Mouse (Mus musculus): ENCODE results near the gene Kcnk5. TPM values are rescaled to one million over a fixed set of nuclear protein-coding genes. Genes with fewer than 3 reads are reported as not detected.

Kcnk5 gene
- polyA plus RNA-seq, 1 experiment from 2014 or later, result 5.1 TPM

DNA sequence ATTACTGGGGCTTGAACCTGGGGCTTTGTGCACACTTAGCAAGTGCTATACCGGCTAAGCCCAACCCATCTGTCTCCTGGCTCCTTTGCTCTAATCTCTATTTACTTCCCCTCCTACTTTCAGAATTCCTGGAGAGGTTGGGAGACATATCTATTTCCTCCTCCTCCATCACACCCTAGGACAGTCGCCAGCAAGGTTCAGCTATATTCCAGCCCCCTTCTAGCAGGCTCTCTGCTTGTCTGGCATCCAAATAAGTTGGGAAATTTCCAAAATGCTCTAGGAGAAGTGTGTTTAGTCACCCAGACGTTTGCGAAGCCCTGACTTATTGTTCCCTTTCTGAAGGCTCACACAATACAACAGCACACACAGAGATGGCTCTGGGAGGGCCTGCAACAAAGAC, 78.4 kb downstream of the Kcnk5 start:
- Histone ChIP-seq H3K4me2 (ENCODE audit: low read depth, low read length) (no peak overlapping the region), H3K36me3 (ENCODE audit: control insufficient read depth, insufficient read depth) (no peaks in the 10 kb centered on the region), H3K4me3 (ENCODE audit: low read depth, low read length) (no peak overlapping the region), H3K4me1 (ENCODE audit: control insufficient read depth, low read depth, low read length) (no peaks in the 10 kb centered on the region), H3K9me3 (replicated peaks; ENCODE audit: control insufficient read depth, low read length) (no peaks in the 10 kb centered on the region), H3K27me3 (ENCODE audit: control insufficient read depth, insufficient read depth, low read depth, low read length) (no peaks in the 10 kb centered on the region), H3K9ac (ENCODE audit: low read depth, low read length) (no peak overlapping the region), H3K27ac (ENCODE audit: low read length) (no peak overlapping the region)
- no peak for ATAC-seq (ENCODE audit: low read depth)
- 47% methylated on average over 4 of the region's 4 CpGs for WGBS (ENCODE audit: insufficient replicate concordance)

DNA sequence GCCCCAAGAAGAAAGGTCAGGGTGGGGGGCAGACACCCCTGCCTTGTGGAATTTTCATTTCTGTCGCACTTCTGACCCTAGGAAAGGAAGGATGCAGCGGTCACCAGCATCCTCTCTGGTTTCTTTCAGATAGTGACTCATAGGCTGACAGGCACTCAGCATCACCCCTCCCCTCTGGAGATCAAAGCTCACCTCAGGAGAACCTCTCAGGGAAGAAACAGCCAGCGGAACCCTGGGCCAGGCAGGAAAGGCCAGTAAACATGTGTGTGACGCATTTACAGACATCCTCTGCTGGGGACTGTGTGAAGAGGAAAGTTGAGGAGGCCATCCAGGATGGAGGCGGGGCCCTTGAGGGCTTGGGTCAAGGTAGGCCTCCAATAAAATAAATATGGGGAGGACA, 83.5 kb downstream of the Kcnk5 start:
- H3K4me3 ChIP-seq (ENCODE audit: low read depth, low read length), result no peak overlapping the region
- no peaks in the 10 kb centered on the region for H3K27me3 ChIP-seq (ENCODE audit: control insufficient read depth, insufficient read depth, low read depth, low read length)
- no peaks in the 10 kb centered on the region for H3K36me3 ChIP-seq (ENCODE audit: control insufficient read depth, insufficient read depth)
- no peaks in the 10 kb centered on the region for H3K4me1 ChIP-seq (ENCODE audit: control insufficient read depth, low read depth, low read length)
- no peak; the same call in 1 of the 2 replicates for ATAC-seq (ENCODE audit: low read depth)
- no peak overlapping the region for H3K27ac ChIP-seq (ENCODE audit: low read length)
- H3K9me3 ChIP-seq (replicated peaks; ENCODE audit: control insufficient read depth, low read length), result no peaks in the 10 kb centered on the region
- no peak overlapping the region for H3K9ac ChIP-seq (ENCODE audit: low read depth, low read length)
- no peak overlapping the region for H3K4me2 ChIP-seq (ENCODE audit: low read depth, low read length)
- WGBS (ENCODE audit: insufficient replicate concordance), result 24% methylated on average over 5 of the region's 5 CpGs

DNA sequence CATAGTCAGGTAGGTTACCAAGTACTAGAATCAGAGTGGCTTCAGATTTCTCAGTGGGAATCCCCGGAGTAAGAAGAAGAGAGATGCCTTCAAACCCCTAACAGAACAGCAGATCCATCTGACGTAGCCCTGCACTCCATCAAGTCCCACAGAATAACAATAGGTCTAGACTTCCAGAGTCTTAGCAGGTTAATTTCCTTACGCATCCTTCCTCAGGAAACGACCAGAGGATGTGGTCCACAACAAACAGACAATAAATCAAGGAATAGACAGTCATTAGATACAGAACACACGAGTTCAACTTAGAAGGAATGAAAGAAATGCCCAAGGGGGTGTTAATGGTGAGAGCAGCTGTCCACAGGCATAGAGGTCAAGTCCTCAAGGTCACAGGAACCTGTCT, 86.7 kb downstream of the Kcnk5 start:
- no peak overlapping the region for H3K4me3 ChIP-seq (ENCODE audit: low read depth, low read length)
- H3K36me3 ChIP-seq (ENCODE audit: control insufficient read depth, insufficient read depth), result no peaks in the 10 kb centered on the region
- H3K4me1 ChIP-seq (ENCODE audit: control insufficient read depth, low read depth, low read length), result no peaks in the 10 kb centered on the region
- WGBS (ENCODE audit: insufficient replicate concordance), result 19% methylated on average over 5 of the region's 5 CpGs
- no peaks in the 10 kb centered on the region for H3K9me3 ChIP-seq (replicated peaks; ENCODE audit: control insufficient read depth, low read length)
- H3K4me2 ChIP-seq (ENCODE audit: low read depth, low read length), result no peak overlapping the region
- H3K27ac ChIP-seq (ENCODE audit: low read length), result no peak overlapping the region
- no peaks in the 10 kb centered on the region for H3K27me3 ChIP-seq (ENCODE audit: control insufficient read depth, insufficient read depth, low read depth, low read length)
- H3K9ac ChIP-seq (ENCODE audit: low read depth, low read length), result no peak overlapping the region
- ATAC-seq (ENCODE audit: low read depth), result no peak

DNA sequence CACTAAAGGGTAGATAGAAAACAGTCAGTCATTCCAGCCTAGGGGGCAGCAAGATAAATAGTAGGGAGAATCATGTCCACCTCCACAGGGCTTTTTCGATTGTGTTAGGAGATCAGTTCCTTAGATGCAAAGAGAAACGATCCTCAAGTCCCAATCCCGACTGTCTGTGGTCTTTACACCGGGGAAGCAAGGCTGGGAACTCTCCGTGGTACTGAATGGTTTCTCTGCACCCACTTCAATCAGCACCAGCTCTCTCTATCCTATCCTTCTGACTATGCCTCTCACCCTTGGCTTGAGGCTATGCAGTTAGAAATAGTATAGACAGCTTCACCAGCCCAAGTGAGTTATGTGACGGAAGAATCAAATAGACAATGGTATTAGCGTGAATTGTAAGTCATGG, 88.1 kb downstream of the Kcnk5 start:
- H3K9me3 ChIP-seq (replicated peaks; ENCODE audit: control insufficient read depth, low read length), result no peaks in the 10 kb centered on the region
- 15% methylated on average over 7 of the region's 7 CpGs for WGBS (ENCODE audit: insufficient replicate concordance)
- H3K9ac ChIP-seq (ENCODE audit: low read depth, low read length), result no peak overlapping the region
- H3K36me3 ChIP-seq (ENCODE audit: control insufficient read depth, insufficient read depth), result no peaks in the 10 kb centered on the region
- H3K4me3 ChIP-seq (ENCODE audit: low read depth, low read length), result no peak overlapping the region
- no peak overlapping the region for H3K4me2 ChIP-seq (ENCODE audit: low read depth, low read length)
- no peak overlapping the region for H3K27ac ChIP-seq (ENCODE audit: low read length)
- no peaks in the 10 kb centered on the region for H3K27me3 ChIP-seq (ENCODE audit: control insufficient read depth, insufficient read depth, low read depth, low read length)
- no peaks in the 10 kb centered on the region for H3K4me1 ChIP-seq (ENCODE audit: control insufficient read depth, low read depth, low read length)
- ATAC-seq (ENCODE audit: low read depth), result no peak

Other genes starting within 250 kb of the Kcnk5 start
- 9.4 and 11.6 TPM in 2 replicates for gene Gng2, start 204.2 kb downstream of the Kcnk5 start, polyA plus RNA-seq (2015; fragmentation: Nextera tagmentation; extraction: Ambion mirVana)
- gene Saysd1, start 43.3 kb downstream of the Kcnk5 start, polyA plus RNA-seq (2015; fragmentation: Nextera tagmentation; extraction: Ambion mirVana), result 4.0 and 4.4 TPM in 2 replicates
- 10.6 and 11.3 TPM in 2 replicates for gene Kcnk16, start 87.4 kb upstream of the Kcnk5 start, polyA plus RNA-seq (2015; fragmentation: Nextera tagmentation; extraction: Ambion mirVana)
- 5.0 and 5.1 TPM in 2 replicates for gene Nudt13, start 112.9 kb upstream of the Kcnk5 start, polyA plus RNA-seq (2015; fragmentation: Nextera tagmentation; extraction: Ambion mirVana)
- gene Ecd, start 166.3 kb upstream of the Kcnk5 start, polyA plus RNA-seq (2015; fragmentation: Nextera tagmentation; extraction: Ambion mirVana), result 24.5 and 24.8 TPM in 2 replicates
- gene Fam149b, start 166.4 kb upstream of the Kcnk5 start, polyA plus RNA-seq (2015; fragmentation: Nextera tagmentation; extraction: Ambion mirVana), result 7.1 and 8.8 TPM in 2 replicates
- gene Dnajc9, start 207.1 kb upstream of the Kcnk5 start, polyA plus RNA-seq (2015; fragmentation: Nextera tagmentation; extraction: Ambion mirVana), result 94.0 and 103 TPM in 2 replicates
- gene Mrps16, start 211.8 kb upstream of the Kcnk5 start, polyA plus RNA-seq (2015; fragmentation: Nextera tagmentation; extraction: Ambion mirVana), result 40.4 and 47.2 TPM in 2 replicates